Mouse (Mus musculus): ENCODE data around the gene V1ra8. TPM values are rescaled to one million over a fixed set of nuclear protein-coding genes. Genes with fewer than 3 reads are reported as not detected.

The V1ra8 gene
- polyA plus RNA-seq (2017; shearing (Covaris generic)), result not detected

GRCm38 (mm10) chr6:90202493-90202892 is at the start of gene V1ra8:
TSS of gene V1ra8 (plus strand) at chr6:90202793.

GRCm38 (mm10) chr6:90174508-90174907 is 28.1 kb upstream of the V1ra8 start, which contains the start of gene Vmn1r52:
TSS of gene Vmn1r52 (plus strand) at chr6:90174808.

GRCm38 (mm10) chr6:90224338-90224737 is 21.7 kb downstream of the V1ra8 start, which contains the start of gene Vmn1r53:
TSS of gene Vmn1r53 (minus strand) at chr6:90224438.

GRCm38 (mm10) chr6:90246000-90246399 is 43.4 kb downstream of the V1ra8 start, which contains the start of gene Vmn1r54:
TSS of gene Vmn1r54 (plus strand) at chr6:90246300.

Other genes with a start within 250 kb of the V1ra8 start
- gene Vmn1r46, start 233.5 kb upstream of the V1ra8 start, polyA plus RNA-seq (2017; shearing (Covaris generic)), result 0.02 TPM
- gene Vmn1r47, start 186.6 kb upstream of the V1ra8 start, polyA plus RNA-seq (2017; shearing (Covaris generic)), result not detected
- not detected for gene Vmn1r48, start 166.0 kb upstream of the V1ra8 start, polyA plus RNA-seq (2017; shearing (Covaris generic))
- gene Vmn1r49, start 124.3 kb upstream of the V1ra8 start, polyA plus RNA-seq (2017; shearing (Covaris generic)), result not detected
- gene Vmn1r50, start 101.4 kb upstream of the V1ra8 start, polyA plus RNA-seq (2017; shearing (Covaris generic)), result not detected
- gene Vmn1r51, start 80.2 kb upstream of the V1ra8 start, polyA plus RNA-seq (2017; shearing (Covaris generic)), result not detected
- gene Vmn1r52, start 28.0 kb upstream of the V1ra8 start, polyA plus RNA-seq (2017; shearing (Covaris generic)), result not detected
- gene Vmn1r53, start 21.6 kb downstream of the V1ra8 start, polyA plus RNA-seq (2017; shearing (Covaris generic)), result not detected
- not detected for gene Vmn1r54, start 43.5 kb downstream of the V1ra8 start, polyA plus RNA-seq (2017; shearing (Covaris generic))
- gene BC048671, start 98.4 kb downstream of the V1ra8 start, polyA plus RNA-seq (2017; shearing (Covaris generic)), result not detected
- not detected for gene Chst13, start 122.4 kb downstream of the V1ra8 start, polyA plus RNA-seq (2017; shearing (Covaris generic))
- not detected for gene Uroc1, start 130.5 kb downstream of the V1ra8 start, polyA plus RNA-seq (2017; shearing (Covaris generic))
- 39.2 TPM for gene Zxdc, start 166.7 kb downstream of the V1ra8 start, polyA plus RNA-seq (2017; shearing (Covaris generic))
- 0.20 TPM for gene Cfap100, start 226.0 kb downstream of the V1ra8 start, polyA plus RNA-seq (2017; shearing (Covaris generic))